ENCODE assay signal across 29 mouse cellular contexts in the genomic region with DNA sequence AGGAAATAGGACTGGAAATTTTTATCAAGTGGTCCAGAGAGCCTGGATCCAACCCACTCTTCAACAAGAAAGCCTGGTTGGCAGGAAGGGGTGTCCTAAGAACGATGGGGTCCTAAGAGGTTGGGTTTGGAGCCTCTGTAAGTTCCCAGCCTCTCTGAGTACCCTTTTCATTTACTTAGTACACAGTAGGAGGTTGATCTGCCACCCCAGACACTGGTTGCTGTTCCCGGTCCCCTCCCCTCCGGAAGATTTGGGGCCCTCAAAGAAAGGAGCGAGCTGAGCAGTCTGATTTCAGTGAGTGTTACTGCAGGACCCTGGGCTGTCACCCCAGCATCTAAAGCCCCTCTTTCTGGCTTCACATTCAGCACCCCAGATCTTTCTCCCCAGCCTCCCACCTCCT. TPM values are rescaled to one million over a fixed set of nuclear protein-coding genes. Genes with fewer than 3 reads are reported as not detected.
A peak's percentile ranks its signal among the peaks of the same experiment; 100 is the strongest.
DNase-seq lines count a peak whose midpoint lies in the region; ATAC-seq and TF ChIP-seq lines count a peak whose summit lies in the region.
"Had no signal": no experiment of that assay in that cellular context is flagged by ENCODE, and none has a peak within 500 bp of the region (broad histone marks: within the 10 kb centered on the region; RNA-seq: fewer than 3 reads in every experiment).

No protein-coding gene starts in this region.

- peak; percentile 10 for DNase-seq in embryo, embryonic 10.5 days (ENCODE audit: low spot score)
- no peak for DNase-seq in embryo, embryonic 9.5 days (ENCODE audit: extremely low spot score)
- DNase-seq in hindbrain, postnatal 0 days (ENCODE audit: low spot score), result no peak
- DNase-seq in midbrain, embryonic 11.5 days (ENCODE audit: low spot score, missing footprints), result peak; percentile 92
- no peak for DNase-seq in midbrain, embryonic 14.5 days
- DNase-seq in Muller cell, postnatal 12 days (ENCODE audit: inconsistent ontology term), result no peak
- DNase-seq: adrenal gland, postnatal 10 days; adrenal gland, postnatal 36 days; cerebellum, adult 18-20 months; cerebellum, adult 9-10 months; cerebellum, postnatal 14 days; gastrocnemius, postnatal 10 days; gastrocnemius, postnatal 36 days; heart, adult 2 months; heart, postnatal 14 days; heart, postnatal 4 days had no signal

- H3K4me3 ChIP-seq in hindbrain, postnatal 0 days (ENCODE audit: low read length), result no peak overlapping the region
- H3K4me3 ChIP-seq in hindbrain, embryonic 13.5 days, result no peak overlapping the region
- no peak overlapping the region for H3K4me3 ChIP-seq in midbrain, embryonic 11.5 days (ENCODE audit: low read depth, low read length)
- no peak overlapping the region for H3K4me3 ChIP-seq in midbrain, embryonic 14.5 days (replicated peaks; ENCODE audit: low read depth, low read length)
- H3K4me3 ChIP-seq in forebrain, embryonic 16.5 days (replicated peaks; ENCODE audit: low read length), result no peak overlapping the region
- H3K4me3 ChIP-seq: embryonic facial prominence, embryonic 12.5 days; embryonic facial prominence, embryonic 15.5 days; heart, adult 2 months; heart, embryonic 10.5 days; heart, embryonic 13.5 days had no signal

- 0 out of 2 replicates have a peak overlapping the region, but pooled peaks have one; percentile 52 for H3K4me2 ChIP-seq in hindbrain, postnatal 0 days (ENCODE audit: low read depth, low read length)
- H3K4me2 ChIP-seq in hindbrain, embryonic 13.5 days, result no peak overlapping the region
- H3K4me2 ChIP-seq in midbrain, embryonic 11.5 days, result no peak overlapping the region
- H3K4me2 ChIP-seq in midbrain, embryonic 14.5 days (ENCODE audit: low read length), result peak overlapping the region; percentile 54
- no peak overlapping the region for H3K4me2 ChIP-seq in forebrain, embryonic 16.5 days (ENCODE audit: low read length)
- H3K4me2 ChIP-seq: embryonic facial prominence, embryonic 12.5 days; embryonic facial prominence, embryonic 15.5 days; heart, embryonic 13.5 days had no signal

- H3K9ac ChIP-seq in hindbrain, postnatal 0 days (replicated peaks; ENCODE audit: low read length), result no peak overlapping the region
- no peak overlapping the region for H3K9ac ChIP-seq in hindbrain, embryonic 13.5 days
- 0 out of 2 replicates have a peak overlapping the region, but pooled peaks have one; percentile 12 for H3K9ac ChIP-seq in midbrain, embryonic 11.5 days (ENCODE audit: low read length)
- no peak overlapping the region for H3K9ac ChIP-seq in midbrain, embryonic 14.5 days (replicated peaks; ENCODE audit: low read length)
- no peak overlapping the region for H3K9ac ChIP-seq in forebrain, embryonic 16.5 days (replicated peaks; ENCODE audit: low read depth, low read length)
- H3K9ac ChIP-seq: embryonic facial prominence, embryonic 12.5 days; embryonic facial prominence, embryonic 15.5 days; heart, embryonic 13.5 days had no signal

- ATAC-seq in hindbrain, postnatal 0 days, result no peak
- ATAC-seq in hindbrain, embryonic 13.5 days (ENCODE audit: low FRiP score), result no peak
- no peak for ATAC-seq in midbrain, embryonic 11.5 days (ENCODE audit: low FRiP score)
- ATAC-seq in midbrain, embryonic 14.5 days (ENCODE audit: low FRiP score, low TSS enrichment), result no peak
- ATAC-seq in forebrain, embryonic 16.5 days, result no peak
- ATAC-seq: forebrain, embryonic 14.5 days; Patski had no signal

- no peak for TF ChIP-seq CTCF in hindbrain, postnatal 0 days (IDR thresholded peaks at IDR 0.05; ENCODE audit: low read depth)

- no peaks in the 10 kb centered on the region for H3K4me1 ChIP-seq in hindbrain, postnatal 0 days (ENCODE audit: insufficient read depth, low read length)
- peaks cover 15% of the 10 kb centered on the region for H3K4me1 ChIP-seq in hindbrain, embryonic 13.5 days (replicated peaks)
- H3K4me1 ChIP-seq in midbrain, embryonic 11.5 days (ENCODE audit: control insufficient read depth, insufficient read depth, low read length), result peaks cover 10% of the 10 kb centered on the region; the same call in 1 of the 2 replicates
- 0 out of 2 replicates have a peak, but pooled peaks cover 4% of the 10 kb centered on the region for H3K4me1 ChIP-seq in midbrain, embryonic 14.5 days (ENCODE audit: control insufficient read depth, insufficient read depth, low read length)
- H3K4me1 ChIP-seq in forebrain, embryonic 16.5 days (replicated peaks; ENCODE audit: control insufficient read depth, insufficient read depth, low read length), result peaks cover 12% of the 10 kb centered on the region
- H3K4me1 ChIP-seq: embryonic facial prominence, embryonic 12.5 days had no signal

- H3K9me3 ChIP-seq in hindbrain, postnatal 0 days (ENCODE audit: low read length), result no peaks in the 10 kb centered on the region
- H3K9me3 ChIP-seq in hindbrain, embryonic 13.5 days, result no peaks in the 10 kb centered on the region
- no peaks in the 10 kb centered on the region for H3K9me3 ChIP-seq in midbrain, embryonic 11.5 days (ENCODE audit: control insufficient read depth, low read length)
- H3K9me3 ChIP-seq in midbrain, embryonic 14.5 days (ENCODE audit: control insufficient read depth, low read length), result no peaks in the 10 kb centered on the region
- no peaks in the 10 kb centered on the region for H3K9me3 ChIP-seq in forebrain, embryonic 16.5 days (ENCODE audit: control insufficient read depth, low read length)
- H3K9me3 ChIP-seq: embryonic facial prominence, embryonic 12.5 days; embryonic facial prominence, embryonic 15.5 days; heart, embryonic 10.5 days; heart, embryonic 13.5 days had no signal

- 5% methylated on average over 4 of the region's 4 CpGs for WGBS in hindbrain, postnatal 0 days
- under 1% methylated on average over 4 of the region's 4 CpGs for WGBS in hindbrain, embryonic 13.5 days
- 0% methylated on average over 4 of the region's 4 CpGs for WGBS in midbrain, embryonic 11.5 days
- 0% methylated on average over 4 of the region's 4 CpGs for WGBS in midbrain, embryonic 14.5 days
- WGBS in forebrain, embryonic 16.5 days, result 0% methylated on average over 4 of the region's 4 CpGs

- peaks cover 61% of the 10 kb centered on the region for H3K27me3 ChIP-seq in hindbrain, postnatal 0 days (ENCODE audit: insufficient read depth, low read length)
- H3K27me3 ChIP-seq in hindbrain, embryonic 13.5 days, result peaks cover 97% of the 10 kb centered on the region
- H3K27me3 ChIP-seq in midbrain, embryonic 11.5 days (ENCODE audit: control insufficient read depth, insufficient read depth, low read length), result peaks cover 89% of the 10 kb centered on the region
- peaks cover 71% of the 10 kb centered on the region for H3K27me3 ChIP-seq in midbrain, embryonic 14.5 days (ENCODE audit: control insufficient read depth, insufficient read depth, low read length)
- peaks cover 78% of the 10 kb centered on the region for H3K27me3 ChIP-seq in forebrain, embryonic 16.5 days (replicated peaks; ENCODE audit: control insufficient read depth, insufficient read depth, low read length)

- no peaks in the 10 kb centered on the region for H3K36me3 ChIP-seq in hindbrain, postnatal 0 days (ENCODE audit: insufficient read depth, low read length)
- H3K36me3 ChIP-seq in hindbrain, embryonic 13.5 days, result no peaks in the 10 kb centered on the region
- H3K36me3 ChIP-seq in midbrain, embryonic 11.5 days (ENCODE audit: control insufficient read depth, insufficient read depth, low read length), result no peaks in the 10 kb centered on the region
- H3K36me3 ChIP-seq in midbrain, embryonic 14.5 days (ENCODE audit: control insufficient read depth, insufficient read depth, low read length), result no peaks in the 10 kb centered on the region
- no peaks in the 10 kb centered on the region for H3K36me3 ChIP-seq in forebrain, embryonic 16.5 days (ENCODE audit: control insufficient read depth, insufficient read depth)
- H3K36me3 ChIP-seq: embryonic facial prominence, embryonic 12.5 days; embryonic facial prominence, embryonic 15.5 days; heart, embryonic 10.5 days; heart, embryonic 13.5 days had no signal

- H3K27ac ChIP-seq in hindbrain, postnatal 0 days, result peak overlapping the region; percentile 5; the same call in 1 of the 2 replicates
- H3K27ac ChIP-seq in hindbrain, embryonic 13.5 days, result no peak overlapping the region
- H3K27ac ChIP-seq in midbrain, embryonic 11.5 days (ENCODE audit: low read depth, low read length), result no peak overlapping the region; the same call in 1 of the 2 replicates
- no peak overlapping the region for H3K27ac ChIP-seq in midbrain, embryonic 14.5 days (replicated peaks; ENCODE audit: low read depth, low read length)
- H3K27ac ChIP-seq in forebrain, embryonic 16.5 days (ENCODE audit: low read length), result no peak overlapping the region
- H3K27ac ChIP-seq: embryonic facial prominence, embryonic 12.5 days; embryonic facial prominence, embryonic 15.5 days; heart, adult 2 months; heart, embryonic 10.5 days; heart, embryonic 13.5 days had no signal

RNA-seq across cellular contexts. Expression of a gene that starts 2.5 kb away (rescaled TPM):
- 43.0 and 50.7 TPM in 2 replicates for total RNA-seq in hindbrain, postnatal 0 days (2014; rRNA removed)
- 51.1 and 52.1 TPM in 2 replicates for polyA plus RNA-seq in hindbrain, postnatal 0 days (2015; fragmentation: Nextera tagmentation; extraction: Ambion mirVana)
- 11.4 and 17.1 TPM in 2 replicates for polyA plus RNA-seq in hindbrain, embryonic 13.5 days (2015; fragmentation: Nextera tagmentation; extraction: Ambion mirVana)
- polyA plus RNA-seq in midbrain, embryonic 11.5 days (2014; fragmentation: Nextera tagmentation; extraction: Ambion mirVana), result 12.2 and 12.7 TPM in 2 replicates
- 58.4 and 61.6 TPM in 2 replicates for polyA plus RNA-seq in midbrain, embryonic 14.5 days (2014; fragmentation: Nextera tagmentation; extraction: Ambion mirVana)
- 0.83 and 0.89 TPM in 2 replicates for polyA plus RNA-seq in forebrain, embryonic 16.5 days (2015; fragmentation: Nextera tagmentation; extraction: Ambion mirVana)
- total RNA-seq: adrenal gland, adult 18-20 months; adrenal gland, postnatal 36 days; gastrocnemius, adult 18-20 months; gastrocnemius, postnatal 10 days; gastrocnemius, postnatal 36 days; granulocyte monocyte progenitor cell, adult 5-6 weeks; heart, adult 2 months; heart, postnatal 14 days; heart, postnatal 4 days had no signal
- polyA plus RNA-seq: embryonic facial prominence, embryonic 15.5 days; heart, adult 2 months; heart, embryonic 10.5 days; heart, embryonic 13.5 days; heart, embryonic 16.5 days; intestine, embryonic 14.5 days had no signal

Comparison
In these comparisons a context has a peak if more than half of its experiments do, and no peak if none do; other contexts are left out.
1. DNase-seq: peak in embryo, embryonic 10.5 days (single experiment) and midbrain, embryonic 11.5 days (single experiment); none in embryo, embryonic 9.5 days (single experiment), hindbrain, postnatal 0 days (single experiment), midbrain, embryonic 14.5 days (single experiment) and Muller cell, postnatal 12 days (single experiment).
2. H3K4me2 ChIP-seq: peak in hindbrain, postnatal 0 days (single experiment) and midbrain, embryonic 14.5 days (single experiment); none in hindbrain, embryonic 13.5 days (single experiment), midbrain, embryonic 11.5 days (single experiment) and forebrain, embryonic 16.5 days (single experiment).